Mouse (Mus musculus): ENCODE measurements around the gene Cmtm8.

Gene Cmtm8

GRCm38 (mm10) chr9:114787134-114787533 is 56.8 kb downstream of the Cmtm8 start:
- no peak for DNase-seq (ENCODE audit: low read depth, low spot score)

GRCm38 (mm10) chr9:114785432-114786125 is 58.4 kb downstream of the Cmtm8 start:
- peak; percentile 80 for DNase-seq (ENCODE audit: low read depth, low spot score)

GRCm38 (mm10) chr9:114781526-114782212 is 62.3 kb downstream of the Cmtm8 start, which contains the start of gene Cmtm7:
Gene Cmtm7, minus strand, starts transcription at chr9:114781856.
- peak; percentile 91 for DNase-seq (ENCODE audit: low read depth, low spot score)

- DNase-seq (ENCODE audit: low read depth, low spot score), result peak; percentile 83
These were observed 63.0 kb downstream of the Cmtm8 start for GRCm38 (mm10) chr9:114780746-114781525.

- peak; percentile 69 for DNase-seq (ENCODE audit: low read depth, low spot score)
These were observed 63.8 kb downstream of the Cmtm8 start for GRCm38 (mm10) chr9:114779984-114780745.

- DNase-seq (ENCODE audit: low read depth, low spot score), result peak; percentile 93
These were observed 65.1 kb downstream of the Cmtm8 start for GRCm38 (mm10) chr9:114778877-114779276.

GRCm38 (mm10) chr9:114778047-114778390 is 65.9 kb downstream of the Cmtm8 start:
- no peak for DNase-seq (ENCODE audit: low read depth, low spot score)

- DNase-seq (ENCODE audit: low read depth, low spot score), result peak; percentile 53
These were observed 66.5 kb downstream of the Cmtm8 start for GRCm38 (mm10) chr9:114777178-114778046.

- no peak for DNase-seq (ENCODE audit: low read depth, low spot score)
These were observed 67.6 kb downstream of the Cmtm8 start for GRCm38 (mm10) chr9:114776361-114776760.

- no peak for DNase-seq (ENCODE audit: low read depth, low spot score)
These were observed 68.7 kb downstream of the Cmtm8 start for GRCm38 (mm10) chr9:114775272-114775671.

- no peak for DNase-seq (ENCODE audit: low read depth, low spot score)
These were observed 69.3 kb downstream of the Cmtm8 start for GRCm38 (mm10) chr9:114774629-114775028.

- no peak for DNase-seq (ENCODE audit: low read depth, low spot score)
These were observed 72.4 kb downstream of the Cmtm8 start for GRCm38 (mm10) chr9:114771565-114771964.

GRCm38 (mm10) chr9:114770224-114770623 is 73.7 kb downstream of the Cmtm8 start:
- DNase-seq (ENCODE audit: low read depth, low spot score), result no peak

- DNase-seq (ENCODE audit: low read depth, low spot score), result no peak
These were observed 75.9 kb downstream of the Cmtm8 start for GRCm38 (mm10) chr9:114768066-114768465.

GRCm38 (mm10) chr9:114767507-114767906 is 76.4 kb downstream of the Cmtm8 start:
- no peak for DNase-seq (ENCODE audit: low read depth, low spot score)

- no peak for DNase-seq (ENCODE audit: low read depth, low spot score)
These were observed 76.9 kb downstream of the Cmtm8 start for GRCm38 (mm10) chr9:114767030-114767429.

- DNase-seq (ENCODE audit: low read depth, low spot score), result peak; percentile 81
These were observed 80.6 kb downstream of the Cmtm8 start for GRCm38 (mm10) chr9:114763341-114763740.

GRCm38 (mm10) chr9:114761848-114762247 is 82.1 kb downstream of the Cmtm8 start:
- DNase-seq (ENCODE audit: low read depth, low spot score), result peak; percentile 74

GRCm38 (mm10) chr9:114760353-114760752 is 83.6 kb downstream of the Cmtm8 start:
- DNase-seq (ENCODE audit: low read depth, low spot score), result no peak

- no peak for DNase-seq (ENCODE audit: low read depth, low spot score)
These were observed 84.1 kb downstream of the Cmtm8 start for GRCm38 (mm10) chr9:114759886-114760285.

- DNase-seq (ENCODE audit: low read depth, low spot score), result no peak
These were observed 85.2 kb downstream of the Cmtm8 start for GRCm38 (mm10) chr9:114758801-114759200.
